Mouse (Mus musculus): Measurements from ENCODE around the gene Tifab. TPM values are rescaled to one million over a fixed set of nuclear protein-coding genes. Genes with fewer than 3 reads are reported as not detected.

Tifab gene
- polyA plus RNA-seq, 1 experiment: not detected

DNA sequence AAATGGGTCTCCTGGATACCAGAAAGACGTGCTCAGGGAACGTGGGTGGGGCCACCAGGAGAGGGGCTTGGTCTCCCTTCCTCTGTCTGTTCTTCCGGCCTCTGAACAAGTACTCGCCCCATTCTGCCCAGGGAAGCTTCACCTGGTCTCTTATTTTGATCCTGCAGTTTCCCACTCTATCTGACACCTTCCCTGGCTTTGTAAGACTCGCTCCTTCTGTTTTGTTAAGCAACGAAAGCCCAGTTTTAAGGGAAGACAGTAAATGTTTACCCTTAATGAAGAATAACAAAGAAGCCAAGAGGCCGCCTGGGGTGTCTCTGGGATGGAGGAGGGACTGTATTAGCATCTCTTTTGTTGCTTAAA, 35.6 kb downstream of the Tifab start:
- Histone ChIP-seq H3K79me2 (ENCODE audit: control insufficient read depth, insufficient read depth) (no peaks in the 10 kb centered on the region), H3K79me3 (ENCODE audit: low read depth) (no peaks in the 10 kb centered on the region), H3K4me3 (ENCODE audit: insufficient read depth, poor library complexity, severe bottlenecking) (no peak overlapping the region), H3ac (ENCODE audit: control insufficient read depth, insufficient read length, low read depth) (no peak overlapping the region), H3K27me3 (ENCODE audit: control insufficient read depth, insufficient read depth, insufficient read length) (peaks cover 26% of the 10 kb centered on the region), H3K36me3 (ENCODE audit: control insufficient read depth, insufficient read depth) (no peaks in the 10 kb centered on the region)
- TF ChIP-seq MYOD1 (IDR thresholded peaks at IDR 0.05; ENCODE audit: control insufficient read depth, insufficient read length, low read depth) (no peak), MAX (IDR thresholded peaks at IDR 0.05) (no peak), USF1 (IDR thresholded peaks at IDR 0.05; ENCODE audit: low read depth) (no peak), CTCF (IDR thresholded peaks at IDR 0.05; ENCODE audit: control insufficient read depth, insufficient read depth, insufficient read length) (no peak), FOSL1 (IDR thresholded peaks at IDR 0.05; ENCODE audit: insufficient read depth, low read length, poor library complexity, severe bottlenecking) (no peak), MYOG (IDR thresholded peaks at IDR 0.05; ENCODE audit: control insufficient read depth, extremely low read depth, insufficient read length) (no peak), CEBPB (IDR thresholded peaks at IDR 0.05; ENCODE audit: low read depth) (no peak)

- Histone ChIP-seq H3K36me3 (ENCODE audit: control insufficient read depth, insufficient read depth) (no peaks in the 10 kb centered on the region), H3K27me3 (ENCODE audit: control insufficient read depth, insufficient read depth, insufficient read length) (peaks cover 21% of the 10 kb centered on the region), H3ac (ENCODE audit: control insufficient read depth, insufficient read length, low read depth) (no peak overlapping the region), H3K4me3 (ENCODE audit: insufficient read depth, poor library complexity, severe bottlenecking) (no peak overlapping the region), H3K79me3 (ENCODE audit: low read depth) (no peaks in the 10 kb centered on the region), H3K79me2 (ENCODE audit: control insufficient read depth, insufficient read depth) (no peaks in the 10 kb centered on the region)
- no peak for TF ChIP-seq MAX (IDR thresholded peaks at IDR 0.05)
- TF ChIP-seq USF1 (IDR thresholded peaks at IDR 0.05; ENCODE audit: low read depth): no peak
- no peak for TF ChIP-seq MYOG (IDR thresholded peaks at IDR 0.05; ENCODE audit: control insufficient read depth, extremely low read depth, insufficient read length)
- TF ChIP-seq CEBPB (IDR thresholded peaks at IDR 0.05; ENCODE audit: low read depth): no peak
- no peak for TF ChIP-seq FOSL1 (IDR thresholded peaks at IDR 0.05; ENCODE audit: insufficient read depth, low read length, poor library complexity, severe bottlenecking)
Observed at GRCm38 (mm10) chr13:56142382-56143150, 36.1 kb downstream of the Tifab start.

GRCm38 (mm10) chr13:56139167-56139751, 39.4 kb downstream of the Tifab start:
- no peak overlapping the region for H3ac ChIP-seq (ENCODE audit: control insufficient read depth, insufficient read length, low read depth)
- H3K4me3 ChIP-seq (ENCODE audit: insufficient read depth, poor library complexity, severe bottlenecking): no peak overlapping the region
- H3K36me3 ChIP-seq (ENCODE audit: control insufficient read depth, insufficient read depth): no peaks in the 10 kb centered on the region
- H3K79me3 ChIP-seq (ENCODE audit: low read depth): peaks cover 3% of the 10 kb centered on the region
- TF ChIP-seq FOSL1 (IDR thresholded peaks at IDR 0.05; ENCODE audit: insufficient read depth, low read length, poor library complexity, severe bottlenecking) (no peak), USF1 (IDR thresholded peaks at IDR 0.05; ENCODE audit: low read depth) (no peak), CTCF (IDR thresholded peaks at IDR 0.05; ENCODE audit: control insufficient read depth, insufficient read depth, insufficient read length) (no peak), MYOG (IDR thresholded peaks at IDR 0.05; ENCODE audit: control insufficient read depth, extremely low read depth, insufficient read length) (no peak), CEBPB (IDR thresholded peaks at IDR 0.05; ENCODE audit: low read depth) (no peak), MAX (IDR thresholded peaks at IDR 0.05) (no peak), MYOD1 (IDR thresholded peaks at IDR 0.05; ENCODE audit: control insufficient read depth, insufficient read length, low read depth) (no peak)
- peaks cover 8% of the 10 kb centered on the region for H3K27me3 ChIP-seq (ENCODE audit: control insufficient read depth, insufficient read depth, insufficient read length)
- peaks cover 14% of the 10 kb centered on the region for H3K79me2 ChIP-seq (ENCODE audit: control insufficient read depth, insufficient read depth)

GRCm38 (mm10) chr13:56136200-56136599, 42.5 kb downstream of the Tifab start, which contains the start of gene H2afy:
Gene H2afy, minus strand, starts transcription at chr13:56136361.
- peak within 1 kb of the TSS; percentile 83 for H3K4me3 ChIP-seq (ENCODE audit: insufficient read depth, poor library complexity, severe bottlenecking)
- peaks cover 45% of the 10 kb centered on the region for H3K79me2 ChIP-seq (ENCODE audit: control insufficient read depth, insufficient read depth)
- H3K79me3 ChIP-seq (ENCODE audit: low read depth): peaks cover 32% of the 10 kb centered on the region
- no peaks in the 10 kb centered on the region for H3K27me3 ChIP-seq (ENCODE audit: control insufficient read depth, insufficient read depth, insufficient read length)
- TF ChIP-seq MAX (IDR thresholded peaks at IDR 0.05): no peak
- no peak for TF ChIP-seq FOSL1 (IDR thresholded peaks at IDR 0.05; ENCODE audit: insufficient read depth, low read length, poor library complexity, severe bottlenecking)
- TF ChIP-seq USF1 (IDR thresholded peaks at IDR 0.05; ENCODE audit: low read depth): no peak
- TF ChIP-seq CTCF (IDR thresholded peaks at IDR 0.05; ENCODE audit: control insufficient read depth, insufficient read depth, insufficient read length): no peak
- TF ChIP-seq MYOG (IDR thresholded peaks at IDR 0.05; ENCODE audit: control insufficient read depth, extremely low read depth, insufficient read length): no peak
- TF ChIP-seq MYOD1 (IDR thresholded peaks at IDR 0.05; ENCODE audit: control insufficient read depth, insufficient read length, low read depth): no peak
- TF ChIP-seq CEBPB (IDR thresholded peaks at IDR 0.05; ENCODE audit: low read depth): no peak
- peaks cover 8% of the 10 kb centered on the region for H3K36me3 ChIP-seq (ENCODE audit: control insufficient read depth, insufficient read depth)
- H3ac ChIP-seq (ENCODE audit: control insufficient read depth, insufficient read length, low read depth): peak within 1 kb of the TSS; percentile 90

GRCm38 (mm10) chr13:56135231-56136052, 43.2 kb downstream of the Tifab start:
- H3K79me3 ChIP-seq (ENCODE audit: low read depth): peaks cover 39% of the 10 kb centered on the region
- H3K4me3 ChIP-seq (ENCODE audit: insufficient read depth, poor library complexity, severe bottlenecking): peak overlapping the region; percentile 83
- peaks cover 52% of the 10 kb centered on the region for H3K79me2 ChIP-seq (ENCODE audit: control insufficient read depth, insufficient read depth)
- H3ac ChIP-seq (ENCODE audit: control insufficient read depth, insufficient read length, low read depth): peak overlapping the region; percentile 90
- peaks cover 13% of the 10 kb centered on the region for H3K36me3 ChIP-seq (ENCODE audit: control insufficient read depth, insufficient read depth)
- H3K27me3 ChIP-seq (ENCODE audit: control insufficient read depth, insufficient read depth, insufficient read length): no peaks in the 10 kb centered on the region
- TF ChIP-seq FOSL1 (IDR thresholded peaks at IDR 0.05; ENCODE audit: insufficient read depth, low read length, poor library complexity, severe bottlenecking) (no peak), MAX (IDR thresholded peaks at IDR 0.05) (peak; percentile 32)
